Mouse (Mus musculus) embryonic facial prominence, embryonic 11.5 days (tissue): ENCODE results near the gene Ssna1. TPM values are rescaled to one million over a fixed set of nuclear protein-coding genes. Genes with fewer than 3 reads are reported as not detected.

ENCODE experiments used
- ATAC-seq: fragments of 200-750 bp; cut with Nextera tagmentation; replicated peaks from 2 replicates; pipeline ENCODE4 v1.8.0; 2017; ENCODE audit warnings: low read depth; ENCODE audit not compliant: insufficient number of reproducible peaks, low FRiP score, low TSS enrichment
- DNase-seq: peaks from one replicate; pipeline ENCODE4 v3.0.0-alpha.2; 2015; ENCODE audit warnings: low spot score
- H3K27ac ChIP-seq: fragments of 300-500 bp; sonication (generic); replicated peaks from 2 replicates; pipeline ENCODE4 v1.5.1; 2014; ENCODE audit warnings: mild to moderate bottlenecking, low read depth, low read length, control low read depth
- H3K27me3 ChIP-seq: fragments of 300-500 bp; sonication (generic); 2 replicates; pipeline ENCODE4 v1.6.1; 2014; ENCODE audit warnings: mild to moderate bottlenecking, low read length, moderate library complexity, mixed read lengths; ENCODE audit not compliant: control insufficient read depth, insufficient read depth
- H3K36me3 ChIP-seq: fragments of 300-500 bp; sonication (generic); replicated peaks from 2 replicates; pipeline ENCODE4 v1.6.1; 2014; ENCODE audit warnings: low read depth, mild to moderate bottlenecking, low read length, moderate library complexity, mixed read lengths; ENCODE audit not compliant: control insufficient read depth, insufficient read depth
- H3K4me1 ChIP-seq: fragments of 300-500 bp; sonication (generic); 2 replicates; pipeline ENCODE4 v1.6.1; 2014; ENCODE audit warnings: low read length, mixed read lengths; ENCODE audit not compliant: control insufficient read depth, insufficient read depth
- H3K4me2 ChIP-seq: fragments of 300-500 bp; sonication (generic); 2 replicates; pipeline ENCODE4 v1.6.1; 2014; ENCODE audit warnings: low read depth, mild to moderate bottlenecking, control low read depth, low read length, moderate library complexity
- H3K4me3 ChIP-seq: fragments of 300-500 bp; sonication (generic); 2 replicates; pipeline ENCODE4 v1.5.1; 2014; ENCODE audit warnings: low read depth, low read length, control low read depth
- H3K9ac ChIP-seq: fragments of 300-500 bp; sonication (generic); replicated peaks from 2 replicates; pipeline ENCODE4 v1.6.1; 2014; ENCODE audit warnings: mild to moderate bottlenecking, control low read depth, low read length
- H3K9me3 ChIP-seq: fragments of 300-500 bp; sonication (generic); replicated peaks from 2 replicates; pipeline ENCODE4 v1.6.1; 2016; ENCODE audit warnings: mild to moderate bottlenecking, low read length, inconsistent platforms, mixed read lengths; ENCODE audit not compliant: control insufficient read depth
- WGBS: fragments of 180-500 bp; shearing (Covaris S2); extraction: QIAGEN DNeasy Blood & Tissue Kit; methylation state at CpG from one replicate; pipeline ENCODE4 v1.1.7; 2014; 5-methylcytosine and 5-hydroxymethylcytosine counted together
- polyA plus RNA-seq: library from polyadenylated mRNA; unstranded; fragments of >200 nt; fragmentation: Nextera tagmentation; extraction: Ambion mirVana; gene quantifications from 2 replicates; pipeline ENCODE4 v1.2.1, GENCODE M21; 2014

Gene Ssna1
- polyA plus RNA-seq, 1 experiment from 2014 or later = 254 TPM

GRCm38 (mm10) chr2:25240310-25240709 lies 31.9 kb downstream of the Ssna1 start:
- peaks cover 25% of the 10 kb centered on the region for H3K27me3 ChIP-seq
- H3K4me2 ChIP-seq = peak overlapping the region; percentile 55
- DNase-seq = no peak
- H3K4me3 ChIP-seq = no peak overlapping the region; the same call in 1 of the 2 replicates
- ATAC-seq = peak; percentile 10; the same call in 1 of the 2 replicates
- no peaks in the 10 kb centered on the region for H3K9me3 ChIP-seq
- peaks cover 8% of the 10 kb centered on the region; the same call in 1 of the 2 replicates for H3K4me1 ChIP-seq
- no peak overlapping the region for H3K27ac ChIP-seq
- H3K36me3 ChIP-seq = no peaks in the 10 kb centered on the region
- H3K9ac ChIP-seq = peak overlapping the region; percentile 37
- whole genome bisulfite sequencing = 45% methylated on average over 8 of the region's 8 CpGs

- ATAC-seq (no peak), DNase-seq (no peak)
- Histone ChIP-seq H3K4me1 (peaks cover 8% of the 10 kb centered on the region; the same call in 1 of the 2 replicates), H3K4me3 (no peak overlapping the region), H3K27me3 (peaks cover 25% of the 10 kb centered on the region), H3K4me2 (no peak overlapping the region), H3K9me3 (no peaks in the 10 kb centered on the region), H3K9ac (no peak overlapping the region), H3K27ac (no peak overlapping the region), H3K36me3 (no peaks in the 10 kb centered on the region)
- 90% methylated on average over 3 of the region's 3 CpGs for WGBS
These were observed 32.5 kb downstream of the Ssna1 start for GRCm38 (mm10) chr2:25239766-25240165.

GRCm38 (mm10) chr2:25238106-25238505 lies 34.1 kb downstream of the Ssna1 start:
- Histone ChIP-seq H3K4me2 (no peak overlapping the region), H3K9ac (no peak overlapping the region), H3K27ac (no peak overlapping the region), H3K4me1 (peaks cover 8% of the 10 kb centered on the region; the same call in 1 of the 2 replicates), H3K27me3 (peaks cover 23% of the 10 kb centered on the region), H3K9me3 (no peaks in the 10 kb centered on the region), H3K36me3 (no peaks in the 10 kb centered on the region), H3K4me3 (no peak overlapping the region)
- ATAC-seq (no peak), DNase-seq (no peak)

- Histone ChIP-seq H3K4me3 (no peak overlapping the region), H3K36me3 (no peaks in the 10 kb centered on the region), H3K4me1 (peaks cover 7% of the 10 kb centered on the region; the same call in 1 of the 2 replicates), H3K27me3 (peaks cover 17% of the 10 kb centered on the region), H3K27ac (no peak overlapping the region), H3K9me3 (no peaks in the 10 kb centered on the region), H3K9ac (no peak overlapping the region), H3K4me2 (no peak overlapping the region)
- no peak for ATAC-seq
- 67% methylated on average over 4 of the region's 4 CpGs for WGBS
- no peak for DNase-seq
These were observed 34.7 kb downstream of the Ssna1 start for GRCm38 (mm10) chr2:25237522-25237921.

GRCm38 (mm10) chr2:25236614-25237013 lies 35.6 kb downstream of the Ssna1 start, which contains the start of gene Rnf224:
Gene Rnf224 (minus strand): TSS chr2:25236787.
- DNase-seq (no peak), ATAC-seq (no peak)
- peaks cover 8% of the 10 kb centered on the region for H3K27me3 ChIP-seq
- H3K36me3 ChIP-seq = no peaks in the 10 kb centered on the region
- no peak within 1 kb of the TSS for H3K27ac ChIP-seq
- no peak within 1 kb of the TSS for H3K9ac ChIP-seq
- WGBS = 36% methylated on average over 8 of the region's 8 CpGs
- H3K9me3 ChIP-seq = no peaks in the 10 kb centered on the region
- H3K4me3 ChIP-seq = no peak within 1 kb of the TSS
- no peak within 1 kb of the TSS for H3K4me2 ChIP-seq
- H3K4me1 ChIP-seq = peaks cover 4% of the 10 kb centered on the region; the same call in 1 of the 2 replicates

GRCm38 (mm10) chr2:25234551-25235220 lies 37.6 kb downstream of the Ssna1 start:
- Histone ChIP-seq H3K27me3 (no peaks in the 10 kb centered on the region), H3K27ac (no peak overlapping the region), H3K4me1 (no peaks in the 10 kb centered on the region), H3K4me2 (no peak overlapping the region), H3K9ac (no peak overlapping the region), H3K4me3 (no peak overlapping the region), H3K36me3 (no peaks in the 10 kb centered on the region), H3K9me3 (no peaks in the 10 kb centered on the region)
- DNase-seq (no peak), ATAC-seq (no peak)
- 66% methylated on average over 5 of the region's 5 CpGs for WGBS

- 84% methylated on average over 3 of the region's 3 CpGs for WGBS
- no peaks in the 10 kb centered on the region for H3K36me3 ChIP-seq
These were observed 38.2 kb downstream of the Ssna1 start, which contains the start of gene Slc34a3 for GRCm38 (mm10) chr2:25234050-25234449. Gene Slc34a3 (minus strand): TSS chr2:25234364.

GRCm38 (mm10) chr2:25233421-25233820 lies 38.8 kb downstream of the Ssna1 start:
- Histone ChIP-seq H3K4me3 (no peak overlapping the region), H3K36me3 (no peaks in the 10 kb centered on the region), H3K9me3 (no peaks in the 10 kb centered on the region), H3K9ac (no peak overlapping the region), H3K27me3 (no peaks in the 10 kb centered on the region), H3K27ac (no peak overlapping the region), H3K4me1 (no peaks in the 10 kb centered on the region), H3K4me2 (no peak overlapping the region)
- WGBS = 79% methylated on average over 4 of the region's 4 CpGs
- no peak for ATAC-seq
- no peak for DNase-seq

More at GRCm38 (mm10) chr2:25234050-25234449, 38.2 kb downstream of the Ssna1 start, which contains the start of gene Slc34a3:
- DNase-seq (no peak), ATAC-seq (no peak)
- H3K4me2 ChIP-seq = no peak within 1 kb of the TSS
- H3K4me3 ChIP-seq = no peak within 1 kb of the TSS
- H3K27me3 ChIP-seq = no peaks in the 10 kb centered on the region
- H3K27ac ChIP-seq = no peak within 1 kb of the TSS
- H3K4me1 ChIP-seq = no peaks in the 10 kb centered on the region
- no peaks in the 10 kb centered on the region for H3K9me3 ChIP-seq
- no peak within 1 kb of the TSS for H3K9ac ChIP-seq
